Mouse (Mus musculus) hindbrain, embryonic 12.5 days (tissue): ENCODE measurements around the gene Erf. TPM values are rescaled to one million over a fixed set of nuclear protein-coding genes. Genes with fewer than 3 reads are reported as not detected.

ENCODE experiments used
- ATAC-seq: fragments of 200-750 bp; cut with Nextera tagmentation; 2 replicates; pipeline ENCODE4 v1.8.0; 2017; ENCODE audit warnings: moderate TSS enrichment; ENCODE audit not compliant: low FRiP score
- H3K27ac ChIP-seq: fragments of 300-500 bp; sonication (generic); 2 replicates; pipeline ENCODE4 v1.5.1; 2016; ENCODE audit warnings: mild to moderate bottlenecking
- H3K27me3 ChIP-seq: fragments of 300-500 bp; sonication (generic); 2 replicates; pipeline ENCODE4 v1.6.1; 2016; ENCODE audit warnings: mild to moderate bottlenecking
- H3K36me3 ChIP-seq: fragments of 300-500 bp; sonication (generic); 2 replicates; pipeline ENCODE4 v1.6.1; 2016; ENCODE audit warnings: mild to moderate bottlenecking
- H3K4me1 ChIP-seq: fragments of 300-500 bp; sonication (generic); 2 replicates; pipeline ENCODE4 v1.6.1; 2016
- H3K4me2 ChIP-seq: fragments of 300-500 bp; sonication (generic); replicated peaks from 2 replicates; pipeline ENCODE4 v1.6.1; 2016; ENCODE audit warnings: mild to moderate bottlenecking
- H3K4me3 ChIP-seq: fragments of 300-500 bp; sonication (generic); 2 replicates; pipeline ENCODE4 v1.5.1; 2016; ENCODE audit warnings: mild to moderate bottlenecking
- H3K9ac ChIP-seq: fragments of 300-500 bp; sonication (generic); 2 replicates; pipeline ENCODE4 v1.6.1; 2016; ENCODE audit warnings: mild to moderate bottlenecking, moderate library complexity
- H3K9me3 ChIP-seq: fragments of 300-500 bp; sonication (generic); replicated peaks from 2 replicates; pipeline ENCODE4 v1.6.1; 2016; ENCODE audit warnings: mild to moderate bottlenecking
- WGBS: fragments of 180-500 bp; shearing (Covaris S2); methylation state at CpG from one replicate; pipeline ENCODE4 v1.1.7; 2016; 5-methylcytosine and 5-hydroxymethylcytosine counted together
- polyA plus RNA-seq: library from polyadenylated mRNA; unstranded; fragments of >200 nt; fragmentation: Nextera tagmentation; extraction: Ambion mirVana; gene quantifications from 2 replicates; pipeline ENCODE4 v1.2.1, GENCODE M21; 2016

The Erf gene
- polyA plus RNA-seq, 1 experiment from 2014 or later, result 10.4 TPM

DNA sequence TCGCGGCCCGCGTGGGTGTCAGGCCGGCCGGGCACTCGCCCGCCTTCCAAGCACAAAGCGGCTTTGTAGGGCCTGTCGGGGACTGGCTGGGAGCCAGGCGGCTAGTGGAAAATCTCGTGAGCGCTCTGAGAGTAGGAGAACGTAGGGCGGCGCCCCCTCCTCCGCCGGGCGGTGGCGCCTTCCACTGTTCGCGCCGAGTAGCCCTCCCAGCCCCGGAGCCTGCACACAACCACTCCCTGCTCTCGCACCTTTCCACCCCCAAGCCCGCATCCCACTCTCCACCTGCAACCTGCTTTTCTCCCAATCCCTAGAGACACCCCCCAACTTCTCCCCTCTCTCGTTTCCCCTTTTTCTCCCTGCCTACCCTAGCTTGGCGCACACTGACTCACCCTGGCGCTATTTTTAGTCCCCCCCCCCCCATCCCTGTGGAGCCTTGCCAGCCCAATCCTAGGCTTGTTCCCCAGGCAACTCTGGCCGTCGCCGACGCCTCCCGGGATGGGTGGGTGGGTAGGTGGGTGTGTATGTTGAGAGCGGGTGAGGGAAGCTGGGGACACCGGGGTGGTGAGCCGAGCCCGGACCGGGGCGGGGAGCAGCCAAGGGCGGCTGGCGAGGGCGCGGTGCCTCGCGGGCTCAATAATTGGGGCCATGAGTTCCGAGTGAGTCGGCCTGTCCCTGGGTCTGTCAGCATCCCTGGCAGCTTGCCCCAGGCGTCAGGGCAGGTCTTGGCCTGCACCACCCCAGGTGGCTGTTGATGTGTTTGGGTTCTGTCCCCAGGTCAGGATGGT, 28.7 kb upstream of the Erf start:
- Histone ChIP-seq H3K4me1 (peaks cover 67% of the 10 kb centered on the region), H3K4me3 (peak overlapping the region; percentile 60), H3K36me3 (peaks cover 3% of the 10 kb centered on the region), H3K27ac (peak overlapping the region; percentile 99), H3K9ac (peak overlapping the region; percentile 86), H3K27me3 (no peaks in the 10 kb centered on the region), H3K9me3 (no peaks in the 10 kb centered on the region), H3K4me2 (peak overlapping the region; percentile 91)
- peak; percentile 69 for ATAC-seq
- whole genome bisulfite sequencing, result under 1% methylated on average over 42 of the region's 49 CpGs

DNA sequence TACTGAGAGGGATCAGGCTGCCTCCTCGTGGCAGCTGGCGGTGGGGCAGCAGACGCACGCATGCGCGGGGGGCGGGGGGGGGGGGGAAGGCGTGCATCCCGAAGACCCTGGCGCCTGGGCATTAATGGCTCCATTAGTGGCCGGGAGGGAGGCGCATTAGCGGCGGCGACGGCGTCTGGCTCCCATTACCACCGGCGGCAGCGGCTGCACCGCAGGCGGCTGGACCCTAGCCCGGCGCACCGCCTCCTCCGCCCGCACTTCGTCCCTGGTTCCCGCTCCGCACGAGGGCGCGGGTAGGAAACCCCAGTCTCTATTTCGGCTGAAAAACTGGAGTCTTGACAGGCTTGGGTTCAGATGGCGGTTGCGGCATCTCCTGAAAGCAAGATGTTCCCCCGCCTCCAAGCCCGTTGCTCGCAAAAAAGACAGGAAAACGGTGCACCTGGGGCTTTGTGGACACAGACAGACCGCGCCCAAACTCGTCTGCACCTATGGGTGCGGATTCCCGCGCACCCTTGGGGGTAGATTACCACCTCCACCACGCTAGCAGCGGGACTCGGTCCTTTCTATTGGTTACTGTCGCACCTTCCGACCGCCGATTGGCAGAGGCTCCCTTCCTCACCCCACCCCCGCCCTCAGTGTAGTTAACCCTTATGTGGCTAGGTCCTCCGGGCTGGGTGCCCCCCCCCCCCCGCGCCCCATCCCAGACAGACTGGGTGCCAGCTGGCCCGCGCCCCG, 27.9 kb upstream of the Erf start:
- peak overlapping the region; percentile 99 for H3K27ac ChIP-seq
- WGBS, result under 1% methylated on average over 48 of the region's 60 CpGs
- H3K4me1 ChIP-seq, result peaks cover 67% of the 10 kb centered on the region
- peaks cover 8% of the 10 kb centered on the region for H3K36me3 ChIP-seq
- H3K9me3 ChIP-seq, result no peaks in the 10 kb centered on the region
- H3K27me3 ChIP-seq, result no peaks in the 10 kb centered on the region
- H3K4me3 ChIP-seq, result peak overlapping the region; percentile 60
- peak; percentile 72 for ATAC-seq
- peak overlapping the region; percentile 86 for H3K9ac ChIP-seq
- peak overlapping the region; percentile 91 for H3K4me2 ChIP-seq

DNA sequence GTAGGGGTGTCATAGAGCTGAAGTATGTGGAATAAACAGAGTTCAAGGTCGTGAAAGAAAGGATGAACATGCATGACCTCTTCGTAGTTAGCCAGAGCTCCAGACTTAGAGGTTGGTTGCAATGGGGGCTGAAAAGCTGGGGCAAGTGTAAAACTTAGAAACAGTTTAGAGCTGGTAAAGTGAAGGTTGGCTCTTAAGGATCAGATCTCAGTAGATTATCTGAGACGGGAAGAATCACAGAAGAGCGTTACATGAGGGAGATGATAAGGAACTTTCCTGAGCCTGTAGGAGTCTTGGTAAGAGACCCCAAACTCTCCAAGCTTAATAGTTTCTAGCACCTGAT, 27.4 kb upstream of the Erf start:
- H3K27me3 ChIP-seq, result no peaks in the 10 kb centered on the region
- H3K4me1 ChIP-seq, result peaks cover 65% of the 10 kb centered on the region
- no peak for ATAC-seq
- WGBS, result 16% methylated on average over 4 of the region's 4 CpGs
- peak overlapping the region; percentile 60 for H3K4me3 ChIP-seq
- no peaks in the 10 kb centered on the region for H3K9me3 ChIP-seq
- peak overlapping the region; percentile 86 for H3K9ac ChIP-seq
- H3K36me3 ChIP-seq, result peaks cover 14% of the 10 kb centered on the region
- peak overlapping the region; percentile 91 for H3K4me2 ChIP-seq
- peak overlapping the region; percentile 99 for H3K27ac ChIP-seq

DNA sequence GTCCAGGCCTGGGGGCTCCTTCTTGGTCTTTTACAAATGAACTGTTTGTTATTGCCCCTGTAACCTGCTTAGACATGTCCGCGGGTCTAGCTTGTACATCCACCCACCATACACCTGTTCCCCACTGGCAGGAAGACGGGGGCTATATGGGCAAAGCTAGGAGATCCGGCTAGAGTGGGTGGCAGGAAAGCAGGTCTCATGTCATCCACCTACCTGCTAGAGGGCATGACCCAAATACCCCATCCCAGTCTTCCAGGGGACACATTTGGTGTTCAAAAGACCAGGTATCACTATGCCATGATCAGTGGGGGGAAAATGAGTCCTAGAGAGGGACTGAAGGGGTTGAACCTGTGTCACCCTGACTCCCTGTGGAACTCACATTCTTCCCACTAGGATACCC, 26.8 kb upstream of the Erf start:
- Histone ChIP-seq H3K36me3 (peaks cover 19% of the 10 kb centered on the region), H3K27me3 (no peaks in the 10 kb centered on the region), H3K4me1 (peaks cover 64% of the 10 kb centered on the region), H3K27ac (peak overlapping the region; percentile 99; the same call in 1 of the 2 replicates), H3K9ac (peak overlapping the region; percentile 86; the same call in 1 of the 2 replicates), H3K4me3 (peak overlapping the region; percentile 60; the same call in 1 of the 2 replicates), H3K4me2 (peak overlapping the region; percentile 91), H3K9me3 (no peaks in the 10 kb centered on the region)
- 90% methylated on average over 4 of the region's 4 CpGs for WGBS
- no peak for ATAC-seq

DNA sequence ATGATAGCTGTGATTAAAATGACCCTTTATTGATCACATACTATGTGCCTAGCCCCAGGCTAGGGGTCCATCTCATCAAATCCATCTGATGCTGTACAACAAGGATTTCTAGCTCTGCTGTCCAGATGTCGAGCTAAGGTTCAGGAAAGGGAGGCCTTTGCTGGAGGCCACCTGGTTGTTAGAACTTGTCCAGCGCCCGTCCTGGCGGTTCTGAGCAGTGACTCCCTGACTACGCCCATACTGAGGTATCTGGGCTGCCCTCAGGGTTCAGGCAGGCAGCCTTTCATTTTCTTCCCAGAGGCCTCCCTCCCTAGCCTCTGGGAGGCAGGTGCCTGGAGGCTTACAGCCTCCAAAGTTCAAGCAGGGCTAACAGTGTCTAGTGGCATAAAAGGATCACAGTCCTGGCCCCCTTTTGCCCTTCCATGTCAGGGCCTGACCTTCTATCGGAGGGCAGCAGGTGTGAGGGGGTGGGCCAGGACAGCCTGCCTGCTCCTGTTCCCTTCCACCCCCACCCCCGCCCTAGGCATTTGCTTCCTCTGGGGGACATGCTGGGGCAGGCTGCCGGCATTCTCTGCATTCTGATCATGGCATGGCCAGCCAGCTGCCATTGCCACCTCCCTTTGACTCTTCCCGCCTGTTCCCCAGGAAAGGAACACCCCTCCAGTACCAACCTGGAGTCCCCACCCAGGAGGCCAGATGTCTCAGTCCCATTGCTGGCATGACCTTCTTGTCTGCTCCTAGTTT, 25.2 kb upstream of the Erf start:
- Histone ChIP-seq H3K9me3 (no peaks in the 10 kb centered on the region), H3K27me3 (no peaks in the 10 kb centered on the region), H3K4me2 (no peak overlapping the region), H3K27ac (0 out of 2 replicates have a peak overlapping the region, but pooled peaks have one; percentile 17), H3K4me3 (no peak overlapping the region), H3K4me1 (peaks cover 54% of the 10 kb centered on the region), H3K36me3 (peaks cover 36% of the 10 kb centered on the region), H3K9ac (0 out of 2 replicates have a peak overlapping the region, but pooled peaks have one; percentile 32)
- no peak for ATAC-seq
- 54% methylated on average over 9 of the region's 9 CpGs for WGBS

DNA sequence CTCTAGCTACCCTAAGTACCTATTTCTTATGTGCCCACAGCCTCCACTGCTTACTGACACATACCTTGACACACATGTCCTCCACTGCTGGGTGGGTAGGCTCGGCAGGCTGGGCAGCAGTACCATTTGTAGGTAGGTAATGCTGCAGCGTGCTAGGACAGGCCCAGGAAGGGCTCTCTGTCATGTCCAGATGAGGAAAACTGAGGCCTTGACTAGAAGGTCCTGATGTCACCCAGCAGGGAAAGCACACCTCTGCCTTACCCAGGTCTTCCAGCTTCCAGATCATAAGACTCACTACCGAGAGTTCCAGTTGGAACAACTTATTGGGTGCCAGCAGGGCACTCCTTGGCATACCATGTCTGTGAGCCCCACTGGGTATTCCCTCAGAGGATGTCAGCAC, 24.4 kb upstream of the Erf start:
- no peak overlapping the region for H3K9ac ChIP-seq

DNA sequence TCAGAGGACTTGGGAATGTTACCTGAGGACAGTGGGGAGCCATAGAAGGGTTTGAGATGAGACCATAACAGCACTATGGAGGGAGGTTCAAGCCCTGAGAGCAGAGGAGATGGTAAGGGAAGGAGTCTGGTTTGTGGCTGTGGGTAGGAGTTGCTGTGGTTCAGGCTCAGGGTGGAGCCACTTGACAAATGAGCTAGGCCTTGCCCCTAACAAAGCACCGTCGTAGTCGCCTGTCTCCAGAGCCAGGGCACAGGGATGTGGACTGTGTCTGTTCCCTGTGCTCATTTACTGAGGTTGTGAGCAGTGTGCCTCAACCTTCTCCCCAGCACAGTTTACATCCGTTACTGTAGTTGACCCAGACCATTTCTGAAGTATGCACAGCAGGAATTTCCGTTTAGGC, 24.0 kb upstream of the Erf start:
- ATAC-seq, result no peak
- peaks cover 51% of the 10 kb centered on the region for H3K4me1 ChIP-seq

More for the DNA sequence above, 24.4 kb upstream of the Erf start:
- Histone ChIP-seq H3K36me3 (peaks cover 38% of the 10 kb centered on the region), H3K4me2 (no peak overlapping the region; the same call in 1 of the 2 replicates), H3K27me3 (no peaks in the 10 kb centered on the region), H3K9me3 (no peaks in the 10 kb centered on the region), H3K4me1 (peaks cover 51% of the 10 kb centered on the region), H3K27ac (no peak overlapping the region), H3K4me3 (no peak overlapping the region)
- WGBS, result 86% methylated on average over 3 of the region's 3 CpGs
- no peak for ATAC-seq

DNA sequence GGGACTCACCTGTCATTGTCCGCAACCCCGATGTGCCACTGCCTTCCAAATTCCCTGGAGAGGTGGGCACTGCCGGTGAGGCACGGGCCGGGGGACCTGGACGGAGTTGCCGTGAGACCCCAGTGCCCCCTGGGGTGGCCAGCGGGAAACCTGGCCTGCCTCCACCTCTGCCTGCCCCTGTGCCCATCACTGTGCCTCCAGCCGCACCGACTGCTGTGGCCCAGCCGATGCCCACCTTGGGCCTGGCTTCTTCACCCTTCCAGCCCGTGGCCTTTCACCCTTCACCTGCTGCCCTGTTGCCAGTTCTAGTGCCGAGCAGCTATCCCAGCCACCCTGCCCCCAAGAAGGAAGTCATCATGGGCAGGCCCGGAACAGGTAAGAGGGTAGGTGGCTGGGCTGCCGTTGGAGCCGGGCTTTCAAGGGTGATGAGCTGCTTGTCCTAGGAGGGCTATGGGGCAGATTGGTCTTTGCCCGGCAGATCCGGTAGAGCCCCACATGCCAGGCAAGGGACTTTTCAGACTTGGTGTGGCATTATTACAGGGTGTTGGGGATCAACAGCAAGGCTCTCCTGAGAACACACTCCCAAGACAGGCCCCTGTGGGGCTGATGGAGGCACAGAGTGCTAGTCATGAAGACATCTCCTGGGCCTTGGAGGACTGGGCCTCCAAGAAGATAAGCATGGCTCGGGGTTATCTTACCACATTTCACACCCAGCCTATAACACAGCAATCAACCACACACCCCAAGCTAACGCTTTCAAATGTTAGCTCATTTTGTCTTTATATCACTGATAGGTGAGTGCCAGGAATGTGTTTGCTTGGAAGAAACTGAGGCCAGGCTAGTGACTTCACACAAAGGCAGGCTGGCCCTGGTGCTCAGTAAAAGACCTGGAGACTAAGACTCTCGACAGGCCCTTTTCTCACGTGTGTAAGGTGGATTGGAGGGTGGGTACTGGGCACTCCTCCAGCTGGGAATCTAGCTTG, 23.0 kb upstream of the Erf start:
- no peak overlapping the region for H3K4me2 ChIP-seq
- peaks cover 56% of the 10 kb centered on the region for H3K4me1 ChIP-seq
- H3K9ac ChIP-seq, result peak overlapping the region; percentile 24; the same call in 1 of the 2 replicates
- WGBS, result 92% methylated on average over 22 of the region's 22 CpGs
- H3K36me3 ChIP-seq, result peaks cover 38% of the 10 kb centered on the region
- no peaks in the 10 kb centered on the region for H3K27me3 ChIP-seq
- H3K27ac ChIP-seq, result no peak overlapping the region
- H3K9me3 ChIP-seq, result no peaks in the 10 kb centered on the region
- no peak for ATAC-seq
- no peak overlapping the region for H3K4me3 ChIP-seq

More for the DNA sequence above, 24.0 kb upstream of the Erf start:
- Histone ChIP-seq H3K9me3 (no peaks in the 10 kb centered on the region), H3K27me3 (no peaks in the 10 kb centered on the region), H3K4me3 (no peak overlapping the region), H3K9ac (0 out of 2 replicates have a peak overlapping the region, but pooled peaks have one; percentile 24), H3K27ac (no peak overlapping the region), H3K4me2 (no peak overlapping the region; the same call in 1 of the 2 replicates), H3K36me3 (peaks cover 38% of the 10 kb centered on the region)
- WGBS, result 52% methylated on average over 5 of the region's 5 CpGs

DNA sequence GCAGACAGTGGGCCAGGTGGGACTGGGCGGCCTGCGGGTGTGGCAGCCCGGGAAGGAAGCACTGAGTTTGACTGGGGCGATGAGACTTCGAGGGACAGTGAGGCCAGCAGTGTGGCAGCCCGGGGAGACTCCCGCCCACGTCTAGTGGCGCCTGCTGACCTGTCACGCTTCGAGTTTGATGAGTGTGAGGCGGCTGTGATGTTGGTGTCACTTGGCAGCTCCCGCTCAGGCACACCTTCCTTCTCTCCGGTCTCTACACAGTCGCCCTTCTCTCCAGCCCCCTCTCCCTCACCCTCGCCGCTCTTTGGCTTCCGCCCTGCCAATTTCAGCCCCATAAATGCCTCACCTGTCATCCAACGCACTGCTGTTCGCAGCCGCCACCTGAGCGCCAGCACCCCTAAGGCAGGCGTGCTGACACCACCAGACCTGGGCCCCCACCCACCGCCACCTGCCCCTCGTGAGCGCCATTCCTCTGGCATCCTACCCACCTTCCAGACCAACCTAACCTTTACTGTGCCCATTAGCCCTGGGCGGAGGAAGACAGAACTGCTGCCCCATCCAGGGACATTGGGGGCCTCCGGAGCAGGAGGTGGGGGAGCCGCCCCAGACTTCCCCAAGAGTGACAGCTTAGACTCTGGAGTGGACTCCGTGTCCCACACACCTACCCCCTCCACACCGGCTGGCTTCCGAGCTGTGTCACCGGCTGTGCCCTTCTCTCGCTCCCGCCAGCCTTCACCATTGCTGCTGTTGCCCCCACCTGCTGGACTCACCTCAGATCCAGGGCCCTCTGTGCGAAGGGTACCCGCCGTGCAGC, 22.1 kb upstream of the Erf start:
- Histone ChIP-seq H3K27ac (no peak overlapping the region), H3K27me3 (no peaks in the 10 kb centered on the region), H3K36me3 (peaks cover 38% of the 10 kb centered on the region), H3K4me2 (no peak overlapping the region), H3K4me1 (peaks cover 51% of the 10 kb centered on the region), H3K9ac (no peak overlapping the region), H3K9me3 (no peaks in the 10 kb centered on the region), H3K4me3 (0 out of 2 replicates have a peak overlapping the region, but pooled peaks have one; percentile 7)
- ATAC-seq, result no peak
- WGBS, result 89% methylated on average over 37 of the region's 38 CpGs

DNA sequence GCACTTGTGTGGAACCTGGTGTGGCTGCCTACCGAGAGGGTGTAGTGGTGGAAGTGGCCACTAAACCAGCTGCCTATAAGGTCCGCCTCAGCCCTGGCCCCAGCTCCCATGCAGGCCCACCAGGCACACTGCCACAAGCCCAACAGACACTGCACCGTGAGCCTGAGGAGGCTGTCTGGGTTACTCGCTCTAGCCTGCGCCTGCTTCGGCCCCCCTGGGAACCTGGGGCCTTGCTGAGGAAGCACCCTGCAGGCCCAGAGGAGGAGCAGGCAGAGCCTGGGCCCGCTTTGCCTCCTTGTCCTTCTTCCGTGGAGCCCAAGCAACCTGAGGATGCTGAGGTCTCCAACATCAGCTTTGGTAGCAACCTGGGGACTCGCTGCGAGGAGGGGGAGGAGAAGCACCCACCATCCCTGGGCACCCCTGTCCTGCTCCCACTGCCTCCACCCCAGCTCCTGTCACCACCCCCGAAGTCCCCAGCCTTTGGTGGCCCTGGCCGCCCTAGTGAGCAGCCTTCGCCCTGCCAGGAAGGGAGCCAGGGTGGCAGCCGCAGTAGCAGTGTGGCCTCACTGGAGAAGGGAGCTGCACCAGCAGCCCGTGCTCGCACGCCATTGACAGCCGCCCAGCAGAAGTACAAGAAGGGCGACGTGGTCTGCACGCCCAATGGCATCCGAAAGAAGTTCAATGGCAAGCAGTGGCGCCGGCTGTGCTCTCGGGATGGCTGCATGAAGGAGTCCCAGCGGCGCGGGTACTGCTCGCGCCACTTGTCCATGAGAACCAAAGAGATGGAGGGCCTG, 21.3 kb upstream of the Erf start:
- peaks cover 49% of the 10 kb centered on the region for H3K4me1 ChIP-seq
- H3K4me2 ChIP-seq, result no peak overlapping the region
- no peak overlapping the region for H3K27ac ChIP-seq
- H3K4me3 ChIP-seq, result 0 out of 2 replicates have a peak overlapping the region, but pooled peaks have one; percentile 7
- no peaks in the 10 kb centered on the region for H3K9me3 ChIP-seq
- no peaks in the 10 kb centered on the region for H3K27me3 ChIP-seq
- no peak overlapping the region for H3K9ac ChIP-seq
- no peak for ATAC-seq
- 90% methylated on average over 30 of the region's 30 CpGs for WGBS
- peaks cover 38% of the 10 kb centered on the region for H3K36me3 ChIP-seq
